Mouse (Mus musculus): ENCODE data around the gene Prkcd.
A peak's percentile ranks its signal among the peaks of the same experiment; 100 is the strongest.

The Prkcd gene

DNA sequence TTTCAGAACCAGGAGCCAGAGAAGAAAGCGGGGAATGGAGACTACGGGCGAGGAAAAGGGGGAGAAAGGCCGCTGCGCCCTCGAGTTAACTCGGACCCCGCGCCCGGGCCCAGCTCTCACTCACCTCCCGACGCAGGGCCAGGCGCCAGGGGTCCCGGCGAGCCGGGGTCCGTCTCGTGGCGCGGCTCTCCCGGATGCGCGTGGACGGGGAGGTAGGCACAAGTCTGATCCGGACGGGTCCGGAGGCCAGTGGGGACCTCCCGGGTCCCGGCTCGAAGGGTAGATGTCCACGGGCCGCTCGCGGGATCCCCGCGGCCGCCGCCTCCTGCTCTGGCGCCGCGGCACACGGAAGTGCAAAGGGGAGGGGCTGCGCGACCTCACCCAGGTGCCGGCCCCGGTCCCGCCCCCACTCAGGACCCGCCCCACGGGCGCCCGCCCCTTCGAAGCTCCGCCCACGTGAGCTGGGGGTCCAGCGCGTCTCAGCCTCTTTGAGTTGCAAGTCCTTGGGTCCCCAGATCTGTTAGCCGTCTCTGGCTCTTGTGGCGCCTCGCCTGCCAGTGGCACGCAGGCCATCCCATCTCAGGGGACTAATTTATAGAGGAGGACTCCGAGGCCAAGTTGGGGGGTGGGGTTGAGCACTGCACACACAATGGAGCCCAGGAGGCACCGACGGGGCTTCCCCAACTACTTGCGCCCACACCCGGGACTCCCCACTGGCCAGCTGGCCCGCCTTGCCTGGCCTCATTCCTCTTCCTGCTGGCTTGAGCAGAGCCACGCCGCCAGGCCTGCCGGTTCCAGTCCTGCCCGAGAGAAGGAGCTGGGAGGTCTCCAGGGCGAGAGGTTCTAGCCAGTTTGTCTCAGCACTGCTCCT is at the start of gene Prkcd:
Gene Prkcd, minus strand, starts transcription at position 355 of the 871 bp plus-strand sequence.
- peak; percentile 24 to 48 for DNase-seq (ENCODE audit: low spot score in 2 of 2)

DNA sequence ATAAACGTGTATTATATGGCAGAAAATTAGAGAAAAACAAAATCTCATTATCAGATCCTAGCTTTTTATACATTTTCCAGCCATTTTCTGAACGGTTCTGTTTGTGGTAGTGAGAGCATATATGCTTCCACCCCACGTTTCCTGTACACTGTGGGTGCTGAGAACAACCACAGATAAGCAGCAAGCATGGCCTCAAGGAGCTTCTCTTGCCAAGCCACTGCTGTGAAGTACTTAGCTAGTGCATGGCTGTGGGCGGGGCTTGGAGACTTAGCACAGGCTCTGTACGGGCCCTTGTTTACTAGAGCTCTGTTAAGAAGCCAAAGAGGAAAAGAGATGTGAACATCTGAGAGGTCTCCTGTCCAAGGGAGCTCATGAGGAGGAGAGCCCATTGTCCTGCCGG is 48.9 kb upstream of the Prkcd start:
- DNase-seq (ENCODE audit: low spot score in 2 of 2) = no peak

DNA sequence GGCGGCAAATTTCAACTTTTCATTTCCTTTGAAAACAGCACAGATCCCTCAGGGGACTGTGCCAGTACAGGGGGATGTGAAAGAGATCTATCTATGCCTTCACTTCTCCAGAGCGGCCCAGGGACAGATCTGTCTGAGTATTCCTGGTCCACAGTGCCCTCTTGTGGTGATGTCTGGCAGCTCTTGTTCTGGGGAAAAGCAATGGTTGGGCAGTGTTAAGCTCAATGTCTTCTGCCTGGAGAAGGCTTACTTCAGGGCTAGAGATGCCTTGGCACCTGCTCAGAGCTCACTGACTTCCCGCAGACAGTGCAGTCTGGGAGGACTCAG is 45.9 kb upstream of the Prkcd start:
- DNase-seq (ENCODE audit: low spot score in 2 of 2) = peak; percentile 94 to 97

- DNase-seq (ENCODE audit: low spot score in 2 of 2) = peak; percentile 51 to 54
Observed at GRCm38 (mm10) chr14:30671095-30671985, 45.3 kb upstream of the Prkcd start.

- no peak for DNase-seq (ENCODE audit: low spot score in 2 of 2)
Observed at GRCm38 (mm10) chr14:30670161-30670560, 44.2 kb upstream of the Prkcd start.

DNA sequence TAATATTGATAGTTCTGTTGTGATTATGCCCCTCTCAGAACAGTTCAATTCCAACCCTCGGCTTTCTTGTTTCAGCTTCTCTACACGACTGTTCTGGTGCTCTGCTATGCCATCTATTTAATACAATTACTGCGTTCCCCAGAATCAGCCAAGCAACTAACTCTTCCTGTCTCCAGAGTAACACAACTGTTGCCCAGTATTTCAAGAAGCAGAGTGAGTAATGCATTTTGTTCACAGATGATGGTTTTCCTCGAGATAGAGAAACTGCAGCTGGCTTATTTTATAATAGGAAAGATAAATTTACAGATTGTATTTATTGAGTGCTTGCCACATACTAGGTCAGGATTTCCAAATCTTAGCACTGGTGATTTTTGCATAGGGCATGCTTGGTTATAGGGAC is 40.6 kb upstream of the Prkcd start:
- peak in 1 of 2 experiments; percentile 14 for DNase-seq (ENCODE audit: low spot score in 2 of 2)

- no peak for DNase-seq (ENCODE audit: low spot score in 2 of 2)
Observed at GRCm38 (mm10) chr14:30666061-30666460, 40.1 kb upstream of the Prkcd start.

DNA sequence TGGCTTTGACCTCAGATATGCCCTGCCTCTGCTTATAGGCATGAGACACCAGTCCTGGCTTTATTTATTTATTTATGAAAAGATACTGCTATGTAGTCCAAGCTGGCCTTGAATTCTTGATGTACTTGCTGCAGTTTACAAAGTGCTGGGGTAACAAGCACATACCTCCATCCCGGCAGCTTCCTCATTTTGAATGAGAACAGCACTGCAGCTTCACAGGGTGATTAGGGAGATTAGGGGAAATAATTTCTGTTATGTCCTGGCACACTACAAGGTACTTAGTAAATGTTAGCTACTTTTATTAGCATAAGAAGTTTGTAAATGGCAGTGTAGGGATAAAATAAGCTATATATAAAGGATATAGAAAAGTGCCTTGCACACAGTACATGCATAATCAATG is 29.5 kb upstream of the Prkcd start:
- DNase-seq (ENCODE audit: low spot score in 2 of 2) = no peak

DNA sequence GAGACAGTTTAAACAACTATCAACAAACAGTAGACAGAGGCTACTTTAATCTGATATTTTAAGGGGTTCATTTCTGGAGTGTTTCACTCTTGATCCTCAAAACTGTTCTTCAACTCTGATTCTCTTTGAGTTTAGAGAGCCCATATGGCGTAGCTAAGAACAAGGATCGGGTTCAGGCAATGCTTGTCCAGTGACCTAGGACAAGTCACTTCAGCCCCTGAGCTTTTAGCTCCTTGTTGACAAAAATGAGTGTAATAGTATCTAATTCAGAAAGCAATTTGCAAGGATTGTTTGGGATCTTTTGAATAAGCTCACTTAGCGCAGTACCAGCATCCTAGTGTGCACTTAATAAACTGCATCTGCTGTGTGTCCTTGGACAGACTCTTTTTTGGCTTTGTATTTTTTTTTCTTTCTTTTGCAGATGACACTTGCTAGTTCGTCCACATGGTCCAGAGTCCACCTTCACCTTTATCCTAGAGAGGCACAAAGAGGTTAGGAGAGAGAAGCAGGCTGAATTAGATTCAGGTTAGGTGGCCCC is 28.8 kb upstream of the Prkcd start:
- no peak for DNase-seq (ENCODE audit: low spot score in 2 of 2)

GRCm38 (mm10) chr14:30653943-30654659 is 28.1 kb upstream of the Prkcd start, which contains the start of gene Rft1:
Rft1 (plus strand) TSS chr14:30654360.
- peak; percentile 98 to 99 for DNase-seq (ENCODE audit: low spot score in 2 of 2)

- DNase-seq (ENCODE audit: low spot score in 2 of 2) = no peak
Observed at GRCm38 (mm10) chr14:30650969-30651368, 25.0 kb upstream of the Prkcd start.

DNA sequence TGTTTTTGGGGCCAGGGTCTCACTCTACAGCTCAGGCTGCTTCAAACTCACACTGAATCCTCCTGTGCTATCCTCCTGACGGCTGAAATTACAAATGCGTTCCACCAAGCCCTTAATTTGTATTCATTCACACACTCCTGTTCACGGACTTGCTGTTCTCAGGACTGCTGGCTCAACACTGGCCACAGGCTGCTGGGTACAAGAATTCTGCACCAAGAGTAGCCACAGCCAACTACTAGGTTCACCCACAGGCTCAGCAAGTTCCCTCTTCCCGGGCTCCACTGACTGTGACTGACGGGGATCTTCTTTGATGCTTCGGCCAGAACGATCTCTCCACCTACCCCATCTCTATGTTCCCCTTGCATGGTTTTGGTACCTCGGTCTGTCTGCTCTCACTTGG is 23.7 kb upstream of the Prkcd start:
- DNase-seq (ENCODE audit: low spot score in 2 of 2) = no peak

GRCm38 (mm10) chr14:30648478-30648877 is 22.5 kb upstream of the Prkcd start:
- DNase-seq (ENCODE audit: low spot score in 2 of 2) = no peak

DNA sequence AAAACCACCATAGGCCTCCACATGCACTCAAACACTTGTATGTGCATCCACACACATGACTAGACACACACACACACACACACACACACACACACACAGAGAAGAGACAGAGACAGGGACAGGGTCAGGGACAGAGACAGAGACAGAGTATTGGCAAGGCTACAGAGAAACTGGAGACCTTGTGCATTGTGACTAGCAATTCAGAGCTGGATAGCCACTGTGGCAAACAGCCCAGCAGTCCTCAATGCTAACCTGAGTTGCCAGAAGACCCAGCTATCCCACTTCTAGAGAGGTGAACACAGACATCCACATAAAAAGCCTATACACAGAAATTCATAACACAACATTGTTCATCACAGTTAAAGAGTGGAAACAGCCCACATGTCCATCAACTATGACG is 20.5 kb upstream of the Prkcd start:
- no peak for DNase-seq (ENCODE audit: low spot score in 2 of 2)

DNA sequence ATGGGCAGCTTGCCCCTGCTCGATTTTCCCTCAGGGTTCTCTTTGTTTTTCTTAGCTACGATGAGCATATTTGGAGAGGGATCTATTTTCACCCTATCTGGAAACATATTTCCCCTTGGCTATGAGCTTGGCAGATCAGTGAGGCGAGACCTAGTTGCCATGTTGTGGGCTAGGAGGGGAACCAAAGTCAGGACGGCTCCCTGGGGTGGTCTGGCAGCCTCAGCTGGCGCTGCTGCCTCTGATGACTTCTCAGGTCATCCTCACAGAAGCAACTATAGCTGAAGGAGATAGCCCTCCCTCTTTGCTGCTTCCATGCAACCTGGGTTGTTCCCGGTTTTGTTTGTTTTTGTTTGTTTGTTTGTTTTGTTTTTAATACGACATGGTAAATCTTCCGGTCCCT is 19.1 kb upstream of the Prkcd start:
- DNase-seq (ENCODE audit: low spot score in 2 of 2) = no peak

GRCm38 (mm10) chr14:30644026-30644425 is 18.0 kb upstream of the Prkcd start:
- DNase-seq (ENCODE audit: low spot score in 2 of 2) = no peak

DNA sequence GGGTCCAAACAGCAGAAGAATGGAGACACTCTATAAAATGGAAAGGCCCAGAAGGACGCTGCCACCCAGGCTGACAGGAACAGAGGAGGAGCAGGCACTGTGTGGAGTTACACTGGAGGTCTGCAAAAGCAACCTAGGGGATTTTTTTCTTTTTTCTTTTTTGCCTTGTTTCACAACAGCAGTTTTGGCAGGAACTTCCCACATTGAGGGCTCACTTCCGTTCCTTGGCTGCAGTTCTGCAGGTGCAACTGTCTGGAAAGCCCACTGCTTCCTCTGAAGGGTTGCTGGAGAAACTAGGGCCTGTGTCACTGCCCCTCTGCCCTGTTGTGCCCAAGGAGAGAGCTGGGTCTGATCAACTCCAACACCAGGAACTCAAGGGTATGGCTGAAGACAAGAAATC is 15.7 kb upstream of the Prkcd start:
- no peak for DNase-seq (ENCODE audit: low spot score in 2 of 2)

DNA sequence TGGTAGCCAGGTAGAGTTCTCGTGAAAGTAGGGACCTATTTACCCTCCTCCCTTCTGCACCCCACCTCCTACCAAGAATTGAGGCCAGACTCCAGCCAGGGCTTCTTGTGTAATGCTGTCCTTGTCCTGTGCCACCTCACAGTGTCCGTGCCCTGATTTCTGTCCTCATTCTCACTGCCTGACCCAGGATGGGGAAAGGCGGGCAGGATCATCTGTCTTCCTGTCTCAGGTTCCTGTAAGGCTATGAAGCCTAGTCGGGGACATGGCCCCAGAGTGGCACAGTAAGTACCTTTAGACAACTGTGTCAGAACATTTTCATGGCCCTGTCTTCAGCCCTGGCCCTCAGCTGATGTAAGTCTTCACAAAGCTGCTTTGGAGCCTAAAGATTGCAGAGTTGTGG is 12.7 kb upstream of the Prkcd start:
- no peak for DNase-seq (ENCODE audit: low spot score in 2 of 2)

GRCm38 (mm10) chr14:30638009-30638408 is 12.0 kb upstream of the Prkcd start:
- no peak for DNase-seq (ENCODE audit: low spot score in 2 of 2)

DNA sequence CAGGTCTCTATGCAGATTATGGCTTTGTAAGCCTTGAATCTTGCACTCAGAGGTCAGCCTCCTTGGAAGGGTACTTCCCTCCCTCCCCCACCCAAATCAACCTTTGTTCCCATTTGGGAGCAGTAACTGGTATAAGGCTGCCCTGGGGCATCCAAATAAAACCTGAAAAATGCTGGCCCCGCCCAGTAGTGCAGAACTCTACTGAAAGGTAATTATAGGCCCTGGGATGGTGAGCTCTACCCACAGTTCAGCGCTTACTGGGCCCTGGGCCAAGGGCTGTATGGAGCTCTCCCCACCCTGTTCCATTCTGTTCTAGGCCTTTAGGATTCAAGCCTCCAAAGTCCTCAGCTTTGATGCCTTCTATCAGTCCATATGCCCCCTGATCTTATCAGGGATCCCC is 11.1 kb upstream of the Prkcd start:
- no peak for DNase-seq (ENCODE audit: low spot score in 2 of 2)

GRCm38 (mm10) chr14:30636499-30636898 is 10.5 kb upstream of the Prkcd start:
- no peak for DNase-seq (ENCODE audit: low spot score in 2 of 2)
